ENCODE assay signal across 8 mouse cellular contexts in the genomic region with DNA sequence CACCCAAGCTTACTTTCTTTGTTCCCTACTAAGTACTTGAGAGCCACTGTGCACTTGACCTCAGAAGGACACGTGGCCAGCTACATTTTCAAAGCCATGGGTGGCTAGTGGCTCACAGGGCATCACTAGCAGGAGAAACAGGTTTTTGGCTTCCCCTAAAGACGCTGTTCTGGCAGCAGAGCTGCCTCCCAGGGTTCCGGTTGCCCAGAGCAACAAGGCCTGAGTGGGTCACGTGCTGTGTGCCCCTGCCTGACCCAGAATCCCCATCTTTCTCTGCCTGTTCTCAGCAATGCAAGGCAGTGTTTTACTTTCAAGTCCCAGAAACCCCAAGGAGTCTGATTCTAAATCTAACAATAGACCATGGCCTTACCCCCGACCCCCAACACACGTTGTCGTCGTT.
A peak's percentile ranks its signal among the peaks of the same experiment; 100 is the strongest.
DNase-seq lines count a peak whose midpoint lies in the region; ATAC-seq and TF ChIP-seq lines count a peak whose summit lies in the region.

No protein-coding gene starts in this region.

- no peaks in the 10 kb centered on the region for H3K36me3 ChIP-seq in hindbrain, embryonic 15.5 days
- no peaks in the 10 kb centered on the region for H3K36me3 ChIP-seq in neural tube, embryonic 12.5 days

- 11% methylated on average over 8 of the region's 8 CpGs for WGBS in hindbrain, embryonic 15.5 days
- WGBS in neural tube, embryonic 12.5 days: 14% methylated on average over 8 of the region's 8 CpGs

- TF ChIP-seq CTCF in layer of hippocampus, adult 2 months (conservative IDR thresholded peaks at IDR 0.05): no peak

- H3K4me2 ChIP-seq in hindbrain, embryonic 15.5 days: no peak overlapping the region
- H3K4me2 ChIP-seq in neural tube, embryonic 12.5 days (replicated peaks): peak overlapping the region; percentile 29; the same call in 1 of the 2 replicates

- peaks cover 25% of the 10 kb centered on the region for H3K4me1 ChIP-seq in hindbrain, embryonic 15.5 days (replicated peaks)
- peaks cover 23% of the 10 kb centered on the region for H3K4me1 ChIP-seq in neural tube, embryonic 12.5 days

- no peak overlapping the region for H3K4me3 ChIP-seq in layer of hippocampus, adult 2 months
- H3K4me3 ChIP-seq in hindbrain, embryonic 15.5 days: no peak overlapping the region
- H3K4me3 ChIP-seq in neural tube, embryonic 12.5 days: no peak overlapping the region

- no peak for DNase-seq in layer of hippocampus, adult 2 months (ENCODE audit: low spot score in 2 of 2)
- DNase-seq in layer of hippocampus, adult 9-10 months (ENCODE audit: low spot score): no peak
- peak; percentile 67 for DNase-seq in embryo, embryonic 10 days (ENCODE audit: low spot score)
- DNase-seq in urinary bladder, adult 2 months (ENCODE audit: low spot score): no peak

- H3K9me3 ChIP-seq in hindbrain, embryonic 15.5 days: no peaks in the 10 kb centered on the region
- H3K9me3 ChIP-seq in neural tube, embryonic 12.5 days: no peaks in the 10 kb centered on the region

- peak; percentile 60; the same call in 1 of the 2 replicates for ATAC-seq in hindbrain, embryonic 15.5 days (ENCODE audit: low FRiP score, low read depth)
- peak; percentile 67 for ATAC-seq in neural tube, embryonic 12.5 days (ENCODE audit: low FRiP score, low read depth)
- no peak for ATAC-seq in activated CD4-positive, CD25-positive, alpha-beta regulatory T cell, adult 4 months
- ATAC-seq in CD4-positive, CD25-positive, alpha-beta regulatory T cell, adult 4 months: no peak

- H3K9ac ChIP-seq in hindbrain, embryonic 15.5 days: no peak overlapping the region
- no peak overlapping the region for H3K9ac ChIP-seq in neural tube, embryonic 12.5 days

- no peaks in the 10 kb centered on the region for H3K27me3 ChIP-seq in hindbrain, embryonic 15.5 days
- 0 out of 2 replicates have a peak, but pooled peaks cover 3% of the 10 kb centered on the region for H3K27me3 ChIP-seq in neural tube, embryonic 12.5 days (replicated peaks)

- peak overlapping the region; percentile 64 for H3K27ac ChIP-seq in layer of hippocampus, adult 2 months
- H3K27ac ChIP-seq in hindbrain, embryonic 15.5 days (replicated peaks): peak overlapping the region; percentile 42
- H3K27ac ChIP-seq in neural tube, embryonic 12.5 days: peak overlapping the region; percentile 21; the same call in 1 of the 2 replicates

Comparison
In these comparisons a context has a peak if more than half of its experiments do, and no peak if none do; other contexts are left out.
1. ATAC-seq: peak in hindbrain, embryonic 15.5 days (single experiment) and neural tube, embryonic 12.5 days (single experiment); none in activated CD4-positive, CD25-positive, alpha-beta regulatory T cell, adult 4 months (single experiment) and CD4-positive, CD25-positive, alpha-beta regulatory T cell, adult 4 months (single experiment).
2. Peak in every context shown above with its lines, with median percentiles within 50 percentile points of each other: H3K27ac ChIP-seq.